Mouse (Mus musculus) heart, postnatal 25 days (tissue): ENCODE measurements around the gene Gm12166. TPM values are rescaled to one million over a fixed set of nuclear protein-coding genes. Genes with fewer than 3 reads are reported as not detected.

Source experiments
- DNase-seq: peaks from one replicate; pipeline ENCODE4 v3.0.0; 2022; ENCODE audit warnings: low spot score
- intact Hi-C: fragments of 180-260 bp; cut with DNase I; formaldehyde crosslinking; loops from one replicate; pipeline ENCODE4 v1.15.1; 2025
- microRNA-seq: library from miRNA; unstranded; fragments of <30 nt; microRNA quantifications from one replicate; pipeline ENCODE4 v1.2.0, GENCODE M21; 2022
- total RNA-seq, 2 experiments: library from RNA; stranded (reverse); gene quantifications; 2 replicates each; pipeline ENCODE4 v1.2.3; 2021

Gene Gm12166
- total RNA-seq, 2 experiments from 2014 or later = 1.6 to 1.9 TPM

DNA sequence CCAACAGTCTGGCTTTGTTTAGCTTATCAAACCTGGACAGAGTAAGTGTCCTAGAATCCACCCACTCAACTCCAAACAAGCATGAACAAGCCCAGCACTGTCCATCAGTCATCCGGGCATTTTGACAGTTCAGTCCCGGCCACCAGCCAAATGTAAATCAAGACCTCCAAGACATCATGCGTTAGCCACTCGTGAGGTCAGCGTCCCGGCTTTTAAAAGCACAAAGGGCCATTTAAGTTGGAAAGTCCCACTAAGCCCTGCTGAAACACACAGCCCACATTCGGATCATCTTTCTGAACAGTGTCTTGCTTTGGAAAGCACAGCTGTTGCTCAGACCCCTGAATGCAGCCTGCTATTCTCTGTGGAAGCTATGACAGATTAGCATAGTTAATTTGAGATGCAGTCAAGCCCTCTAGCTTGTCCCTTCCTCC, 26.1 kb downstream of the Gm12166 start:
- no peak for DNase-seq
- intact Hi-C loops = no loop called here

DNA sequence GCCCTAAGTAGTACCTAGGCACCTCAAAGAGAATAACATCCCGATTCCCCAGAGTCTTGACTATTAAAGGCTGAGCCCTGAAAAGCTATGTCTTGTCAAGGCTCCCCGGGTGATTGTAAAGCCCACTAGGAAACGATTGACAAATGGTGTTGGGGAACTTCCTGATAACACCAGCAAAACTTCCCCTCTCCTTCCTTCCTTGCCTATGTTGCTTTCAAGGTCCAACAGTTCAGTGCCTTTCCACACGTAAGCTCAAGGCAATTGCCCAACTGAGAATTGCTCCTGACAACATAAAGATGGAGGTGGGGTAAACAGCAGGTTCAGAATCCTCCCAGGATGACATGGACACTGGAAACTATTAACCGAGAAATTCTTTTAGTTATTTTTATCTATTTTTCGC, 29.1 kb downstream of the Gm12166 start:
- intact Hi-C loops = no loop called here
- no peak for DNase-seq

DNA sequence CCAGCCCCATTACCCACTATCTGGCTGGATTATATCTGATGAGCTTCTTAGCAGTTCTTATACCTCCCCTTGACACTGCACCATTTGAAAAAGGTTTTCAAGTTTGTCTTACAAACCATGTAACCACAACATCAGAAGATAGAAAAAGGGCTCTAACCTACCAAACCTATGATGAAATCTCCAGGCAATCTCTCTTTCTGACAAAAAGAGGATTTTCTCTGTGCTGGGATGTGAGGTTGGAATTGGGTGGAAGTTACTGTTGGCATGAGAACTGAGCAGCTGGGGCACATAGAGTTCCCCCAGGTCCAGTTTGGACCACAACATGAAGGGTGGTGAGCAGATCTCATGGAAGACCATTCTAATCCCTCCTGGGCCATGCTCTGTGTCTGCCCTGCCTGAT, 30.3 kb downstream of the Gm12166 start:
- DNase-seq = no peak
- intact Hi-C loops = no loop called here

DNA sequence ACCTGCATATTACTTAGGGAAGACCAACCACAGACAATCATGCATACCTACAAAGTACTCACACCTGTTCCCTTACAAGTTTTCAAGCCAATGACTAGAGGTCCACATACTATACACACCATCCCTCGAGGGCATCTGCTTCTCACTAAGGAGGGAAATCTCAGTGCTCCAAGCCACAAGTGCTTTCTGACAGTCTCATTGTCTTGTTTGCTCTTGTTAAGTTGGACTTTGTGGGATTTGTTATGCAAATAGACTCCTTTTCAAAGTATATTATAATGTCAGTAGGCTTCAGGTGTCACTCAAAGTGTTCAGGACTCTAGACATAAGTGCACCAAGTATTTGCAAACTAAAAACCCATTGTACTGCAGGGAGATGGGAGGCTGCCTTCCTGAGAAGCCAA, 31.9 kb downstream of the Gm12166 start:
- no peak for DNase-seq
- intact Hi-C loops = no loop called here

DNA sequence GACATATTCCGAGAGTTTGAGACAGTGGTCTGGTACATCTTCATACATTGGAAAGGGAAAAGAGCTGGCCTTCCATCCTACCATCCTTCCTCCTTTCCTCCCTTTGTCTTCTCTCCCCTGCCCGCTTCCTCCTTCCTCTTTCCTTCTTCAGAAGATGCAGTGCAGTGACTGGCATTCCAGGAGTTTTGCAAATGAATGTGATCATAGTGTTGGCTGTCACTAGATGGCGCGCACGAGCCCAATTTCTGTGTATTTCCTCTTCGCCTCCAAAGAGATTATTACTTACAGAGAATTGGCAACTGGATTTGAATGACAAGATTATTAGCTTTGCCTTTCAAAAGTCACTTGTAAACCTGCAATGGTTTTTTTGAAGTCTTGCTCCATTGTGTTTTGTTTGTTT, 36.1 kb downstream of the Gm12166 start:
- peak; percentile 12 for DNase-seq
- intact Hi-C loops = loop anchor here (5.0 kb wide), 2 partner anchors 36 to 201 kb away; partner anchors contain the start of gene Gm12166

Small RNA genes within 50 kb of the gene (microRNA-seq; reads per million reads assigned to microRNA genes)
- not detected for gene Mir8100

Other genes starting within 250 kb of the Gm12166 start
- 10 to 100 TPM; 36.0 to 36.4 TPM for gene Clint1, start 200.3 kb downstream of the Gm12166 start, total RNA-seq
- gene Lsm11, start 107.4 kb downstream of the Gm12166 start, total RNA-seq = 1 to 10 TPM; 3.6 to 4.3 TPM
- gene Thg1l, start 96.8 kb downstream of the Gm12166 start, total RNA-seq = 1 to 10 TPM; 4.4 to 7.2 TPM
- gene Sox30, start 72.0 kb downstream of the Gm12166 start, total RNA-seq = under 1 TPM; 0.18 to 0.25 TPM
- 10 to 100 TPM; 36.2 to 78.2 TPM for gene Adam19, start 3.7 kb upstream of the Gm12166 start, total RNA-seq
- gene Nipal4, start 114.2 kb upstream of the Gm12166 start, total RNA-seq = under 1 TPM in 1 of 2 experiments, not detected in 1; 0.08 TPM
- not detected for gene Fndc9, start 183.2 kb upstream of the Gm12166 start, total RNA-seq